Mouse (Mus musculus) stomach, embryonic 15.5 days (tissue): ENCODE results near the gene Btbd7. TPM values are rescaled to one million over a fixed set of nuclear protein-coding genes. Genes with fewer than 3 reads are reported as not detected.

Source experiments
- ATAC-seq: fragments of 200-750 bp; cut with Nextera tagmentation; 2 replicates; pipeline ENCODE4 v1.8.0; 2017; ENCODE audit warnings: low read depth, moderate number of reproducible peaks, moderate TSS enrichment; ENCODE audit not compliant: insufficient read depth, low FRiP score
- H3K27ac ChIP-seq: fragments of 300-500 bp; sonication (generic); 2 replicates; pipeline ENCODE4 v1.5.1; 2015; ENCODE audit warnings: mild to moderate bottlenecking, inconsistent platforms
- H3K27me3 ChIP-seq: fragments of 300-500 bp; sonication (generic); replicated peaks from 2 replicates; pipeline ENCODE4 v1.6.1; 2015; ENCODE audit warnings: inconsistent platforms
- H3K36me3 ChIP-seq: fragments of 300-500 bp; sonication (generic); 2 replicates; pipeline ENCODE4 v1.6.1; 2015; ENCODE audit warnings: inconsistent platforms
- H3K4me1 ChIP-seq: fragments of 300-500 bp; sonication (generic); 2 replicates; pipeline ENCODE4 v1.6.1; 2015; ENCODE audit warnings: inconsistent platforms
- H3K4me2 ChIP-seq: fragments of 300-500 bp; sonication (generic); 2 replicates; pipeline ENCODE4 v1.6.1; 2015; ENCODE audit warnings: mild to moderate bottlenecking, inconsistent platforms
- H3K4me3 ChIP-seq: fragments of 300-500 bp; sonication (generic); replicated peaks from 2 replicates; pipeline ENCODE4 v1.5.1; 2015; ENCODE audit warnings: inconsistent platforms
- H3K9ac ChIP-seq: fragments of 300-500 bp; sonication (generic); 2 replicates; pipeline ENCODE4 v1.6.1; 2015; ENCODE audit warnings: inconsistent platforms
- H3K9me3 ChIP-seq: fragments of 300-500 bp; sonication (generic); 2 replicates; pipeline ENCODE4 v1.6.1; 2016; ENCODE audit warnings: inconsistent platforms
- WGBS: fragments of 180-500 bp; shearing (Covaris S2); methylation state at CpG from one replicate; pipeline ENCODE4 v1.1.7; 2015; 5-methylcytosine and 5-hydroxymethylcytosine counted together
- polyA plus RNA-seq: library from polyadenylated mRNA; unstranded; fragments of >200 nt; fragmentation: Nextera tagmentation; extraction: Ambion mirVana; gene quantifications from 2 replicates; pipeline ENCODE4 v1.2.1, GENCODE M21; 2015

The Btbd7 gene
- polyA plus RNA-seq, 1 experiment from 2014 or later: 18.7 TPM

GRCm38 (mm10) chr12:102838271-102838670 lies 40.0 kb downstream of the Btbd7 start:
- WGBS: 94% methylated on average over 9 of the region's 9 CpGs
- H3K36me3 ChIP-seq: 0 out of 2 replicates have a peak, but pooled peaks cover 9% of the 10 kb centered on the region
- H3K4me1 ChIP-seq: no peaks in the 10 kb centered on the region
- H3K9me3 ChIP-seq: no peaks in the 10 kb centered on the region
- H3K9ac ChIP-seq: no peak overlapping the region
- H3K4me3 ChIP-seq: no peak overlapping the region
- H3K27me3 ChIP-seq: no peaks in the 10 kb centered on the region
- no peak overlapping the region for H3K27ac ChIP-seq
- no peak for ATAC-seq
- no peak overlapping the region for H3K4me2 ChIP-seq

GRCm38 (mm10) chr12:102832746-102833300 lies 45.4 kb downstream of the Btbd7 start:
- 0 out of 2 replicates have a peak, but pooled peaks cover 4% of the 10 kb centered on the region for H3K36me3 ChIP-seq
- H3K27me3 ChIP-seq: no peaks in the 10 kb centered on the region
- no peak overlapping the region for H3K9ac ChIP-seq
- no peak for ATAC-seq
- H3K27ac ChIP-seq: no peak overlapping the region
- no peak overlapping the region for H3K4me2 ChIP-seq
- H3K4me1 ChIP-seq: no peaks in the 10 kb centered on the region
- H3K4me3 ChIP-seq: no peak overlapping the region
- whole genome bisulfite sequencing: 83% methylated on average over 1 of the region's 1 CpGs
- no peaks in the 10 kb centered on the region for H3K9me3 ChIP-seq

GRCm38 (mm10) chr12:102831888-102832287 lies 46.4 kb downstream of the Btbd7 start:
- no peak overlapping the region for H3K4me3 ChIP-seq
- H3K36me3 ChIP-seq: no peaks in the 10 kb centered on the region
- no peak overlapping the region for H3K4me2 ChIP-seq
- H3K4me1 ChIP-seq: no peaks in the 10 kb centered on the region
- no peaks in the 10 kb centered on the region for H3K27me3 ChIP-seq
- 78% methylated on average over 1 of the region's 1 CpGs for WGBS
- H3K9me3 ChIP-seq: no peaks in the 10 kb centered on the region
- no peak overlapping the region for H3K27ac ChIP-seq
- ATAC-seq: no peak
- H3K9ac ChIP-seq: no peak overlapping the region

GRCm38 (mm10) chr12:102827119-102827518 lies 51.2 kb downstream of the Btbd7 start:
- no peaks in the 10 kb centered on the region for H3K9me3 ChIP-seq
- no peak overlapping the region for H3K4me2 ChIP-seq
- no peak for ATAC-seq
- 78% methylated on average over 1 of the region's 1 CpGs for WGBS
- H3K9ac ChIP-seq: no peak overlapping the region
- H3K4me1 ChIP-seq: no peaks in the 10 kb centered on the region
- H3K27me3 ChIP-seq: no peaks in the 10 kb centered on the region
- no peak overlapping the region for H3K4me3 ChIP-seq
- H3K36me3 ChIP-seq: no peaks in the 10 kb centered on the region
- no peak overlapping the region for H3K27ac ChIP-seq

GRCm38 (mm10) chr12:102826399-102826798 lies 51.9 kb downstream of the Btbd7 start:
- ATAC-seq: no peak
- 94% methylated on average over 1 of the region's 1 CpGs for WGBS

GRCm38 (mm10) chr12:102814858-102815257 lies 63.4 kb downstream of the Btbd7 start:
- ATAC-seq: no peak

More at GRCm38 (mm10) chr12:102826399-102826798, 51.9 kb downstream of the Btbd7 start:
- no peak overlapping the region for H3K9ac ChIP-seq
- H3K27me3 ChIP-seq: no peaks in the 10 kb centered on the region
- no peak overlapping the region for H3K27ac ChIP-seq
- H3K36me3 ChIP-seq: no peaks in the 10 kb centered on the region
- H3K4me2 ChIP-seq: no peak overlapping the region
- H3K4me3 ChIP-seq: no peak overlapping the region
- H3K9me3 ChIP-seq: no peaks in the 10 kb centered on the region
- H3K4me1 ChIP-seq: no peaks in the 10 kb centered on the region

GRCm38 (mm10) chr12:102799528-102799927 lies 78.7 kb downstream of the Btbd7 start:
- WGBS: 90% methylated on average over 2 of the region's 2 CpGs
- no peak for ATAC-seq
- no peaks in the 10 kb centered on the region for H3K9me3 ChIP-seq

More at GRCm38 (mm10) chr12:102814858-102815257, 63.4 kb downstream of the Btbd7 start:
- no peak overlapping the region for H3K9ac ChIP-seq
- no peak overlapping the region for H3K4me3 ChIP-seq
- H3K27me3 ChIP-seq: no peaks in the 10 kb centered on the region
- no peaks in the 10 kb centered on the region for H3K9me3 ChIP-seq
- no peaks in the 10 kb centered on the region for H3K4me1 ChIP-seq
- WGBS: 79% methylated on average over 1 of the region's 1 CpGs
- no peak overlapping the region for H3K4me2 ChIP-seq
- H3K27ac ChIP-seq: no peak overlapping the region
- 0 out of 2 replicates have a peak, but pooled peaks cover 6% of the 10 kb centered on the region for H3K36me3 ChIP-seq

GRCm38 (mm10) chr12:102787927-102788326 lies 90.3 kb downstream of the Btbd7 start:
- no peaks in the 10 kb centered on the region for H3K9me3 ChIP-seq
- H3K4me3 ChIP-seq: no peak overlapping the region
- no peak for ATAC-seq
- 70% methylated on average over 7 of the region's 7 CpGs for WGBS
- no peak overlapping the region for H3K4me2 ChIP-seq
- no peak overlapping the region for H3K27ac ChIP-seq
- no peaks in the 10 kb centered on the region for H3K27me3 ChIP-seq
- peaks cover 22% of the 10 kb centered on the region for H3K36me3 ChIP-seq
- H3K4me1 ChIP-seq: no peaks in the 10 kb centered on the region
- H3K9ac ChIP-seq: no peak overlapping the region

More at GRCm38 (mm10) chr12:102799528-102799927, 78.7 kb downstream of the Btbd7 start:
- H3K27me3 ChIP-seq: no peaks in the 10 kb centered on the region
- H3K9ac ChIP-seq: no peak overlapping the region
- no peaks in the 10 kb centered on the region for H3K4me1 ChIP-seq
- H3K36me3 ChIP-seq: no peaks in the 10 kb centered on the region
- no peak overlapping the region for H3K4me2 ChIP-seq
- no peak overlapping the region for H3K4me3 ChIP-seq
- no peak overlapping the region for H3K27ac ChIP-seq

GRCm38 (mm10) chr12:102785593-102785985 lies 92.7 kb downstream of the Btbd7 start:
- Histone ChIP-seq H3K9ac (no peak overlapping the region), H3K4me3 (no peak overlapping the region), H3K9me3 (no peaks in the 10 kb centered on the region), H3K27me3 (no peaks in the 10 kb centered on the region), H3K36me3 (peaks cover 16% of the 10 kb centered on the region), H3K4me2 (no peak overlapping the region), H3K4me1 (no peaks in the 10 kb centered on the region), H3K27ac (no peak overlapping the region)
- no peak for ATAC-seq
- WGBS: 81% methylated on average over 5 of the region's 5 CpGs

- Histone ChIP-seq H3K4me1 (no peaks in the 10 kb centered on the region), H3K36me3 (peaks cover 16% of the 10 kb centered on the region)
- no peak for ATAC-seq
These were observed 93.2 kb downstream of the Btbd7 start for GRCm38 (mm10) chr12:102784899-102785592.

GRCm38 (mm10) chr12:102782841-102783240 lies 95.4 kb downstream of the Btbd7 start:
- H3K36me3 ChIP-seq: peaks cover 10% of the 10 kb centered on the region
- no peaks in the 10 kb centered on the region for H3K9me3 ChIP-seq

More at GRCm38 (mm10) chr12:102784899-102785592, 93.2 kb downstream of the Btbd7 start:
- Histone ChIP-seq H3K4me3 (no peak overlapping the region), H3K27me3 (no peaks in the 10 kb centered on the region), H3K27ac (no peak overlapping the region), H3K9ac (no peak overlapping the region), H3K9me3 (no peaks in the 10 kb centered on the region), H3K4me2 (no peak overlapping the region)
- WGBS: 82% methylated on average over 19 of the region's 19 CpGs

GRCm38 (mm10) chr12:102779452-102779851 lies 98.8 kb downstream of the Btbd7 start:
- Histone ChIP-seq H3K27me3 (no peaks in the 10 kb centered on the region), H3K4me2 (no peak overlapping the region), H3K9me3 (no peaks in the 10 kb centered on the region), H3K27ac (no peak overlapping the region), H3K9ac (no peak overlapping the region), H3K36me3 (peaks cover 17% of the 10 kb centered on the region; the same call in 1 of the 2 replicates), H3K4me1 (no peaks in the 10 kb centered on the region), H3K4me3 (no peak overlapping the region)
- 43% methylated on average over 3 of the region's 3 CpGs for WGBS
- peak; percentile 75 for ATAC-seq

More at GRCm38 (mm10) chr12:102782841-102783240, 95.4 kb downstream of the Btbd7 start:
- 88% methylated on average over 5 of the region's 5 CpGs for WGBS
- no peak overlapping the region for H3K27ac ChIP-seq
- no peak overlapping the region for H3K4me3 ChIP-seq
- no peaks in the 10 kb centered on the region for H3K27me3 ChIP-seq
- no peak for ATAC-seq
- no peaks in the 10 kb centered on the region for H3K4me1 ChIP-seq
- H3K4me2 ChIP-seq: no peak overlapping the region
- no peak overlapping the region for H3K9ac ChIP-seq
